Mouse (Mus musculus) forebrain, embryonic 15.5 days (tissue): ENCODE data around the gene Itpr2. TPM values are rescaled to one million over a fixed set of nuclear protein-coding genes. Genes with fewer than 3 reads are reported as not detected.

Source experiments
- ATAC-seq: fragments of 200-750 bp; cut with Nextera tagmentation; replicated peaks from 2 replicates; pipeline ENCODE4 v1.8.0; 2017; ENCODE audit warnings: mild to moderate bottlenecking, moderate TSS enrichment, moderate library complexity
- H3K27ac ChIP-seq: fragments of 300-500 bp; sonication (generic); replicated peaks from 2 replicates; pipeline ENCODE4 v1.5.1; 2015; ENCODE audit warnings: mild to moderate bottlenecking, inconsistent platforms
- H3K27me3 ChIP-seq: fragments of 300-500 bp; sonication (generic); 2 replicates; pipeline ENCODE4 v1.6.1; 2015; ENCODE audit warnings: inconsistent platforms
- H3K36me3 ChIP-seq: fragments of 300-500 bp; sonication (generic); 2 replicates; pipeline ENCODE4 v1.6.1; 2015; ENCODE audit warnings: mild to moderate bottlenecking, inconsistent platforms
- H3K4me1 ChIP-seq: fragments of 300-500 bp; sonication (generic); 2 replicates; pipeline ENCODE4 v1.6.1; 2015; ENCODE audit warnings: inconsistent platforms
- H3K4me2 ChIP-seq: fragments of 300-500 bp; sonication (generic); replicated peaks from 2 replicates; pipeline ENCODE4 v1.6.1; 2015; ENCODE audit warnings: mild to moderate bottlenecking, inconsistent platforms
- H3K4me3 ChIP-seq: fragments of 300-500 bp; sonication (generic); 2 replicates; pipeline ENCODE4 v1.5.1; 2015; ENCODE audit warnings: mild to moderate bottlenecking, inconsistent platforms
- H3K9ac ChIP-seq: fragments of 300-500 bp; sonication (generic); replicated peaks from 2 replicates; pipeline ENCODE4 v1.6.1; 2015; ENCODE audit warnings: mild to moderate bottlenecking, inconsistent platforms
- H3K9me3 ChIP-seq: fragments of 300-500 bp; sonication (generic); 2 replicates; pipeline ENCODE4 v1.6.1; 2016; ENCODE audit warnings: inconsistent platforms
- WGBS: fragments of 180-500 bp; shearing (Covaris S2); methylation state at CpG from one replicate; pipeline ENCODE4 v1.1.7; 2015; ENCODE audit warnings: mixed read lengths; 5-methylcytosine and 5-hydroxymethylcytosine counted together
- polyA plus RNA-seq: library from polyadenylated mRNA; unstranded; fragments of >200 nt; fragmentation: Nextera tagmentation; extraction: Ambion mirVana; gene quantifications from 2 replicates; pipeline ENCODE4 v1.2.1, GENCODE M21; 2015

Itpr2 gene
- polyA plus RNA-seq, 1 experiment from 2014 or later, result 5.1 TPM

DNA sequence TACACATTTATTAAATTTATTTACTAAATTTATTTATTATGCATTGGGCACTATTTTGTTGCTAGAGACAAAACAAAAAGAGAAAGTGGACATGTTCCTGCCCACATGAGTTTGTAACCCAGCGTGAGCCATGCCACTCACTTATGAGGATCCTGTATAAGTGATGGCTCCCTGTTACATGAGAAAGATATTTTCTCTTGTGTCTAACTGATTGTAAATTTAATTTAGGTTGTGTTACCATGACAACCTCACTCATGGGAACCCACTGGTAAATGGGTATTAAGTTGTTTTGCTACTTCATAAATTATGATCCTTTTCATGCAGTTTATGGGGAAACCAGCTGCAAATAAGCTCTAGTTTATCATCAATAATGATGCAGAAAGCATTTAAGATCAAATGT is 267.6 kb downstream of the Itpr2 start:
- Histone ChIP-seq H3K4me1 (peaks cover 7% of the 10 kb centered on the region; the same call in 1 of the 2 replicates), H3K9me3 (no peaks in the 10 kb centered on the region), H3K27ac (no peak overlapping the region), H3K9ac (no peak overlapping the region), H3K27me3 (no peaks in the 10 kb centered on the region), H3K36me3 (no peaks in the 10 kb centered on the region), H3K4me2 (no peak overlapping the region), H3K4me3 (no peak overlapping the region)
- WGBS, result 84% methylated on average over 1 of the region's 1 CpGs
- no peak for ATAC-seq

DNA sequence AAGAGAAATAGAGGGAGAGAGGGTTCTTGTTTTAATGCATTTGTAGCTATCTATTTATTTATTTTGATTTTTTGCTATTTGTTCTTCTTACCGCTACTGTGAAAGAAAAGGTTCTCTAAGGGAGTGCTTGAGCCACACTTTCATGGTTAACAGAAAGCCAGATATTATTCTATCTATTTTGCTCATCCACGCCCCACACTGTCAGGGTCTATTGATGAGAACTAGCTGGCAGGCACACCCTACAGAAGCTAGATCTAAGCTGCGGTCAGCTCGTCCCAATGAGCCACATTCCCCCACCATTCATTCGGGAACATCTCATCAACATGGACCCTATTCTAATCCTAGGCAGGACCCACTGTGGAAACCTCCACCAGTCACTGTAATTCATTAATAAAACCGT is 271.1 kb downstream of the Itpr2 start:
- Histone ChIP-seq H3K4me1 (peaks cover 8% of the 10 kb centered on the region; the same call in 1 of the 2 replicates), H3K27ac (no peak overlapping the region), H3K36me3 (no peaks in the 10 kb centered on the region), H3K27me3 (no peaks in the 10 kb centered on the region), H3K9me3 (no peaks in the 10 kb centered on the region), H3K9ac (no peak overlapping the region), H3K4me2 (no peak overlapping the region), H3K4me3 (no peak overlapping the region)
- ATAC-seq, result no peak
- 90% methylated on average over 6 of the region's 6 CpGs for WGBS

DNA sequence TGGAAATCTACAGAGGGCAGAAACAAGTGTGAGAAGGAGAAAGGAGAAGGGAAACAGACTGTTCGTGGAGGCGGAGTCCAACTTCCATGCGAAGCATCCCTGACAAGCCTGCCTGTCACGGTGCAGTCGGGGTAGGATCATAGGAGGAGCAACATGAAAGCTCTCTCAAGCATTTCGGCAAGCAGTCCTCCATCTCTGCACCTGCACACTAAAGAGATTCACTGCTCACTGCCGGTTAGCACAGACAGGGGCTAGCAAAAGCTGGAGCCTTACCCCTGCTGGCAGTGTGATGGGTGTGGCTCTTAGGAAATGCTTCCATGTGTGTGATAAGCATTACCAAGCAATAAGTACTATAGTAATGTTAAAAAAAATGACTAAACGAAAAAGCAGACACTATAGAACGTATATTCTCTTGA is 271.6 kb downstream of the Itpr2 start:
- Histone ChIP-seq H3K27ac (no peak overlapping the region), H3K36me3 (no peaks in the 10 kb centered on the region), H3K9ac (no peak overlapping the region), H3K4me1 (peaks cover 9% of the 10 kb centered on the region; the same call in 1 of the 2 replicates), H3K4me3 (no peak overlapping the region), H3K9me3 (no peaks in the 10 kb centered on the region), H3K4me2 (no peak overlapping the region), H3K27me3 (no peaks in the 10 kb centered on the region)
- 59% methylated on average over 9 of the region's 9 CpGs for WGBS
- ATAC-seq, result no peak

DNA sequence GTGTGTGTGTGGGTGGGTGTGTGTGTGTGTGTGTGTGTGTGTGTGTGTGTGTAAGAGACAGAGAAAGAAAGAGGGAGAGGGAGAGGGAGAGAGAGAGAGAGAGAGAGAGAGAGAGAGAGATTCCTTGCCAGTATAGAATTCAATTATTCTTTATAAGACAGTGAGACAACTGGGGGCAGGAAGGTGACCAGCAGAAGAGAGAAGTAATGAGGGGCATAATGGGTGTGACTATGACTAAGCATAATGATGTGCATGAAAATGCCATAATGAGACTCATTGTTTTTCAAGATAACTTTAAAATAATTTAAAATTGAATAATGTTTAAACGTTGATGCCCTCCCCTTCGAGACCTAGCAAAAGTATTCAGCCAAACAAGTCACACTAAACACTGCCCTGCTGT is 272.1 kb downstream of the Itpr2 start:
- WGBS, result 75% methylated on average over 2 of the region's 2 CpGs
- H3K27ac ChIP-seq, result no peak overlapping the region
- H3K36me3 ChIP-seq, result no peaks in the 10 kb centered on the region
- H3K4me1 ChIP-seq, result peaks cover 7% of the 10 kb centered on the region; the same call in 1 of the 2 replicates
- H3K9ac ChIP-seq, result no peak overlapping the region
- no peaks in the 10 kb centered on the region for H3K9me3 ChIP-seq
- no peaks in the 10 kb centered on the region for H3K27me3 ChIP-seq
- H3K4me3 ChIP-seq, result no peak overlapping the region
- H3K4me2 ChIP-seq, result no peak overlapping the region
- no peak for ATAC-seq

DNA sequence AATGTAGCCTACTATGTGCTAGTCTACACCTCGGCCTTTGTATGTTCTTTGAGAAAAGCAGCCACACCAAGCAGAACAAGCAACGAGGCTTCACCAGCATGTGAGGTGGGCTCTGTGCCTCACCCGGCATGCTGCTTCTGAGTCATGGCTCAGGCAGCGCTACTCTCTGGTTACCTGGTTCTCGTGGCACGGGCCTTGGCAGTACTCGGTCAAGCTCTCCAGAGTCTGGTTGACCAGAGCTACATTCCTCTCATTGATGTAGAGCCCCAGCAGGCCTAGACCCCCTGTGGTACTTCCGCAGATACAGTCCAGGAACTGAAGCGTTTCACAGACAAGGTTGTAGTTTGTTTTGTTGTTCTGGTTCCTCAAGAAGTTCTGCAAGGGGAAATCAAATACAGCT is 272.5 kb downstream of the Itpr2 start:
- Histone ChIP-seq H3K4me1 (peaks cover 6% of the 10 kb centered on the region; the same call in 1 of the 2 replicates), H3K4me3 (no peak overlapping the region), H3K36me3 (no peaks in the 10 kb centered on the region), H3K27me3 (no peaks in the 10 kb centered on the region), H3K4me2 (no peak overlapping the region), H3K9ac (no peak overlapping the region), H3K27ac (no peak overlapping the region), H3K9me3 (no peaks in the 10 kb centered on the region)
- no peak for ATAC-seq
- WGBS, result 72% methylated on average over 9 of the region's 9 CpGs

DNA sequence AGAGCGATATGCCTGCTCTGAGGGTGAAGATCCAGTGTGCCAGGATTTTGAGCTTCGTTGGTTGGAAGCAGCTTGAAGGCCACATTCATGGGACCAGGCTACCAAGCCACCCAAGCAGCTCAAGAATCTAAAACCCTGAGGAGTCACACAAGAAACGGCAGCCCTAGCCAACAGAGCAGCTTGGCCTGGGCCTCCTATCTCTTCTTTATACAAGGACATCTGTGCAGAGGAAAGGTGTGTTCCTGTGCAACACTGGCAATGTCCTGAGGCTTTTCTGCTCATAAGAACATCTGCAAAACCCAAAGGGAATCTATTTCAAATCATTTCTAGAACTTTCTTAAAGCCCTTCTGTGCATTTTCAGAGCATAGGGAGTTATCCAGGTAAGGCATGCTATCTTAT is 274.0 kb downstream of the Itpr2 start:
- no peaks in the 10 kb centered on the region for H3K36me3 ChIP-seq
- no peak for ATAC-seq
- 94% methylated on average over 3 of the region's 3 CpGs for WGBS
- no peak overlapping the region for H3K27ac ChIP-seq
- H3K9me3 ChIP-seq, result no peaks in the 10 kb centered on the region
- no peaks in the 10 kb centered on the region for H3K27me3 ChIP-seq
- H3K4me1 ChIP-seq, result peaks cover 6% of the 10 kb centered on the region; the same call in 1 of the 2 replicates
- H3K4me3 ChIP-seq, result no peak overlapping the region
- H3K9ac ChIP-seq, result no peak overlapping the region
- no peak overlapping the region for H3K4me2 ChIP-seq

DNA sequence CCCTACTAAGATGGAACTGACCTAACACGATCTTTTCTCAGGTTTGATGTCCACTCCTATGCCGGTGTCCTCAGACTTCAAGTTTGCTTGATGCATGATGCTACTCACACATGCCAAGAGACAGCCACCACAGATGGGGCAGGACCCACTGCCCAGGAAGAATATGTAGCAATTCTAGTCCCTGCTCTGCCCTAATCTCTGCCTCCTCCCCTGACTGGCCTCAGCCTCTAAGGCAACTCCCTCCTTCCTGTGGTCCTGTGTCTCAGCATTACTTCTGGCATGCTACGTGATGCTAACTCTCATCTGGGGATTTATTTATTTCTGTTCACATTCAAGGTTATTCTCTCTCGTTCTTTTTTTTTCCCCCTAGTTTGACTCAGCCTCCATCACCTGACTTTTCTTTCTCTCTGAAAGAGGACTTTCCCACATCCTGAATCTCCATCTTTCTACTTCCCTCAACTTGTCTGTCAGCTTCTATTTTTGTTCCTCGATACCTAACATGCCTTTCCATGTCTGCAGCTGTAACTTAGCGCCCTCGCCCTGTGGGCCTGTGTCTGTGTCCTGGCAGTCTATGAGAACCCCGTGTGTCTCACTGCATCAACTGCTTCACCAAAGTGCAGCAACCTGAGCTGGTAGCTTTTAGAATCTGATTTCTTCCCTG is 279.5 kb downstream of the Itpr2 start:
- Histone ChIP-seq H3K9ac (no peak overlapping the region), H3K4me2 (no peak overlapping the region), H3K27ac (no peak overlapping the region), H3K4me3 (no peak overlapping the region), H3K27me3 (no peaks in the 10 kb centered on the region), H3K36me3 (no peaks in the 10 kb centered on the region), H3K4me1 (0 out of 2 replicates have a peak, but pooled peaks cover 3% of the 10 kb centered on the region), H3K9me3 (no peaks in the 10 kb centered on the region)
- 83% methylated on average over 8 of the region's 8 CpGs for WGBS
- ATAC-seq, result no peak

DNA sequence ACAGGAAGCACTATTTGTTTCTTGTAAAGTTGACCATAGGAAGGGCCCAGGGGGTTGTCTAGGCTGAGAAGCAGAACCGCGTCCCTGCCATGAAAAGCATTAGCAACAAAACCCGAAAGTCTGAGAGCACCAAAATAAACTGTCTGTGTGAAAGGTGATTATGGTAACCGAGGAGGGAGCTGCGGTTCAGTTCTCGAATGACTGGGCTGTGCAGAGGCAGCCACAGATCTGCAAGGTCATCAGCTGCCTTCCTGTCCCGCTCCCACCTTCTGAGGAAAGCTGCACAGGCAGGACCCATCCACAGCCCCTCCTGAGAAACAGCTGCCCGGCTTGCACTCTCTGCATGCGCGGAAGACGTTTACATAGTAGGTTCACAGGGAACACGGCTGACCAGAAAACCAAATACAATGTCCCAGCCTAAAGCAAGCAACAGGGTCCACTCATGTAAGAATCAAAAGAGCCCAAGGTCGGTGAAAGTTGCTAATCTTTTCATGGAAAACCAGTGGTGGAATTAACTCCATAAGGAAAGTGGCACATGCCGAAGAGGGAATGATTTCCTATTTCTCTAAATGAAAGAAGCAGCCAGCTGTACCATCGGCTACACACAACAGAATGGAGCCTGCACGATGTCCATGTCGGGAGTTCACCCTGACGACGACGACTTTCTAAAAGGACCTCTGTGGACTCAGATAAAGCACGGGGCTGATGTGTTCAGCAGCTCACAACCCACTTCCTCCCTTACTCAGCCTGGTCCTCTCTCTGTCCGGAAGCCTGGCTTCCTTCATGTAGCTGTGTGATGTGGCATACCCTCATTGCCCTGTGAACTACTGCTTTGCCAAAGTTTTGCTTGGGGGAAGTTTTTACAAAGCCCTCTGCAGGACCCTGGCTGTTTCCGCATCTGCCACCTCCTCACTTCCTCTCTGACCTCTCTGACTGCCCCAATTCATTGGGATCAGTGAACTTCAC is 280.4 kb downstream of the Itpr2 start:
- 0 out of 2 replicates have a peak, but pooled peaks cover 3% of the 10 kb centered on the region for H3K4me1 ChIP-seq
- no peaks in the 10 kb centered on the region for H3K36me3 ChIP-seq
- no peak for ATAC-seq
- H3K4me3 ChIP-seq, result no peak overlapping the region
- no peaks in the 10 kb centered on the region for H3K27me3 ChIP-seq
- H3K9ac ChIP-seq, result no peak overlapping the region
- H3K9me3 ChIP-seq, result no peaks in the 10 kb centered on the region
- WGBS, result 69% methylated on average over 23 of the region's 23 CpGs
- H3K27ac ChIP-seq, result no peak overlapping the region
- no peak overlapping the region for H3K4me2 ChIP-seq

DNA sequence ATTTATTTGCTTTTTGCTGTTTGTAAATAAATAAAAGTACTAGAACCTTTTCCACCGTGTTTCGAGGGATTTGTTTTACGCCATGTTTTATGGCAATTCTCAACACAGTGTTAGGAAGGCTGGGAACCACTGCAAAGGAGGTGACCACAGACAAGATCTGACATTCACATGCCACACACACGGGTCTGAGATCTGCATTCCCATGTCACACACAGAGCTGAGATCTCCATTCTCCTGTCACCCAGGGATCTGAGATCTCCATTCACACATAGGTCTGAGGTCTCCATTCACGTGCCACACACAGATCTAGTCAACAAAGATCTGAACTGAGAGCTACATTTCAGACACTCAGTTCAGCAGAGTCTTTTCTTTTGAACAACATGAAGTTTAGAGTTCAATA is 282.0 kb downstream of the Itpr2 start:
- H3K9me3 ChIP-seq, result no peaks in the 10 kb centered on the region
- no peaks in the 10 kb centered on the region for H3K4me1 ChIP-seq
- no peak overlapping the region for H3K27ac ChIP-seq
- H3K9ac ChIP-seq, result no peak overlapping the region
- H3K36me3 ChIP-seq, result no peaks in the 10 kb centered on the region
- WGBS, result 69% methylated on average over 5 of the region's 5 CpGs
- ATAC-seq, result no peak
- no peaks in the 10 kb centered on the region for H3K27me3 ChIP-seq
- no peak overlapping the region for H3K4me3 ChIP-seq
- H3K4me2 ChIP-seq, result no peak overlapping the region

DNA sequence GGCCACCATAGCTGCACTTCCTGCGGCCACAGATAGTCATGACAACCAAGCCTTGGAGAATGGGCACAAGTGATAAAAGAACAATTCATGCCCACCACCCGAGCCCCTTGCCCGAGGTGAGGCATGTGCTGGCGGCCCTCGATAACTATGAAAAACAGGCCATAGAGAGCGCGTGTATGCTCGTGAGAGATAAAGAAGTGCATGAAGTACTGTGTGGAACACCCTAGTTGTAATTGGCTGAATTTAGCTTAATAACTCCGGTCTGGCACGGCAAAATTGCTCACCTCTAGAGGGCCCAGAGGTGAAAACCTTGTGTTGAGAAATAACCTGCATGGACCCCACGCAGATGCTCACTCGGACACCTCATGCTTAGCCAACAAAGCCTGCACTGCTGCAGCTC is 282.5 kb downstream of the Itpr2 start:
- H3K9ac ChIP-seq, result no peak overlapping the region
- no peaks in the 10 kb centered on the region for H3K27me3 ChIP-seq
- H3K27ac ChIP-seq, result no peak overlapping the region
- H3K4me1 ChIP-seq, result no peaks in the 10 kb centered on the region
- no peaks in the 10 kb centered on the region for H3K9me3 ChIP-seq
- no peak overlapping the region for H3K4me2 ChIP-seq
- no peak for ATAC-seq
- H3K4me3 ChIP-seq, result no peak overlapping the region
- 88% methylated on average over 12 of the region's 12 CpGs for WGBS
- no peaks in the 10 kb centered on the region for H3K36me3 ChIP-seq

DNA sequence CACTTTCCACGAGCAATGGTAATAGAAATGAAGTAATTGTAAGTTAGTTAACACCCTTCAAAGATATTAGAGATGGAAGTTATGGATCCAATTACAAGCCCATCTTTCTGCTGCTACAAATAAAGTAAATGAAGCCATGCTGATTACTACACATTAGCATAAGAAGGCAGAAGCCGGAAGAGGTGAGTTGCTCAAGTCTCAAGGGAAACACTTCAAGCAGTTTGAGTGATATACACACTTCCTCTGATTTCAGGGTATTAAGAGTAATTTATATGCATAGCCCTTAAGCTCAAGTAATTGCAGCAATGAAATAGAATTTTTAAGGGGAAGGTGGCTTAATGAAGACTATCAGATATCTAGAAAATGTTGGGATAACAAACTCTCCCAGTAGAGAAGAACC is 286.7 kb downstream of the Itpr2 start:
- Histone ChIP-seq H3K27ac (no peak overlapping the region), H3K9me3 (no peaks in the 10 kb centered on the region), H3K4me2 (no peak overlapping the region), H3K27me3 (no peaks in the 10 kb centered on the region), H3K4me3 (no peak overlapping the region), H3K36me3 (no peaks in the 10 kb centered on the region), H3K9ac (no peak overlapping the region), H3K4me1 (no peaks in the 10 kb centered on the region)
- no peak for ATAC-seq
- WGBS, result 57% methylated on average over 2 of the region's 2 CpGs

DNA sequence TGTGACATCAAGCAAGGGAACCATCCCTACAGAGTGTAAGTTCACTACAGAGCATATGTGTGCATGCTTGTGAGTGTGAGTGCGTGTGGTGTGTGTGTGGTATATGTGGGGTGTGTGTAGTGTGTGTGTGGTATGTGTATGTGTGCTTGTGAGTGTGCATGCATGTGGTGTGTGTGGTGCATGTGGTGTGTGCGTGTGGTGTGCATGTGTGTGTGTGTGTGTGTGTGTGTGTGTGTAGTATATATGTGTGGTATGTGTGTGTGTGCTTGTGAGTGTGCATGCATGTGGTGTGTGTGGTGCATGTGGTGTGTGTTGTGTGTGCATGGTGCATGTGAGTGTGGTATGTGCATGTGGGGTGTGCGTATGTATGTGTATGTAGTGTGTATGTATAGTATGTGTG is 289.7 kb downstream of the Itpr2 start:
- H3K36me3 ChIP-seq, result no peaks in the 10 kb centered on the region
- ATAC-seq, result no peak
- no peak overlapping the region for H3K27ac ChIP-seq
- no peak overlapping the region for H3K4me3 ChIP-seq
- H3K27me3 ChIP-seq, result no peaks in the 10 kb centered on the region
- 93% methylated on average over 3 of the region's 3 CpGs for WGBS
- H3K9ac ChIP-seq, result no peak overlapping the region
- H3K4me2 ChIP-seq, result no peak overlapping the region
- no peaks in the 10 kb centered on the region for H3K4me1 ChIP-seq
- no peaks in the 10 kb centered on the region for H3K9me3 ChIP-seq
